Mouse (Mus musculus) right cerebral cortex, postnatal 25 days (tissue): ENCODE data around the gene Galnt14.

ENCODE experiments used
- DNase-seq: peaks from one replicate; pipeline ENCODE4 v3.0.0; 2022

Galnt14 gene

GRCm38 (mm10) chr17:73710042-73710911 lies at the start of gene Galnt14:
Galnt14 (minus strand) TSS chr17:73710453.
- peak; percentile 75 for DNase-seq

- DNase-seq = peak; percentile 73
Observed at GRCm38 (mm10) chr17:73743681-73744311, 33.5 kb upstream of the Galnt14 start.

GRCm38 (mm10) chr17:73723885-73724682 lies 13.8 kb upstream of the Galnt14 start:
- DNase-seq = no peak

- DNase-seq = no peak
Observed at GRCm38 (mm10) chr17:73719021-73719748, 8.9 kb upstream of the Galnt14 start.

GRCm38 (mm10) chr17:73716684-73717083 lies 6.4 kb upstream of the Galnt14 start:
- no peak for DNase-seq

GRCm38 (mm10) chr17:73714440-73715221 lies 4.4 kb upstream of the Galnt14 start:
- no peak for DNase-seq

- DNase-seq = peak; percentile 77
Observed at GRCm38 (mm10) chr17:73713347-73713746, 3.1 kb upstream of the Galnt14 start.

GRCm38 (mm10) chr17:73711919-73712318 lies 1.7 kb upstream of the Galnt14 start:
- DNase-seq = peak; percentile 82

GRCm38 (mm10) chr17:73709131-73710041 lies 867 bp downstream of the Galnt14 start:
- peak; percentile 51 for DNase-seq

- no peak for DNase-seq
Observed at GRCm38 (mm10) chr17:73708451-73708850, 1.8 kb downstream of the Galnt14 start.

- DNase-seq = no peak
Observed at GRCm38 (mm10) chr17:73703571-73703970, 6.7 kb downstream of the Galnt14 start.

- no peak for DNase-seq
Observed at GRCm38 (mm10) chr17:73701016-73701415, 9.2 kb downstream of the Galnt14 start.

GRCm38 (mm10) chr17:73699881-73700280 lies 10.4 kb downstream of the Galnt14 start:
- no peak for DNase-seq

- no peak for DNase-seq
Observed at GRCm38 (mm10) chr17:73694206-73694952, 15.9 kb downstream of the Galnt14 start.

- no peak for DNase-seq
Observed at GRCm38 (mm10) chr17:73688261-73688660, 22.0 kb downstream of the Galnt14 start.

GRCm38 (mm10) chr17:73686292-73686691 lies 24.0 kb downstream of the Galnt14 start:
- no peak for DNase-seq

GRCm38 (mm10) chr17:73684746-73685145 lies 25.5 kb downstream of the Galnt14 start:
- DNase-seq = peak; percentile 22

GRCm38 (mm10) chr17:73671921-73672320 lies 38.3 kb downstream of the Galnt14 start:
- no peak for DNase-seq

GRCm38 (mm10) chr17:73670048-73670447 lies 40.2 kb downstream of the Galnt14 start:
- DNase-seq = no peak

GRCm38 (mm10) chr17:73668996-73669395 lies 41.3 kb downstream of the Galnt14 start:
- DNase-seq = no peak
